Mouse (Mus musculus): ENCODE results near the gene Skint5. TPM values are rescaled to one million over a fixed set of nuclear protein-coding genes. Genes with fewer than 3 reads are reported as not detected.
"Not testable (repeated sequence)": the region's sequence is repeated elsewhere in the genome, so short reads cannot be mapped to it uniquely, and the experiment has no call there.

Gene Skint5
- not detected in 2 replicates for polyA plus RNA-seq (2015; fragmentation: Nextera tagmentation; extraction: Ambion mirVana)

DNA sequence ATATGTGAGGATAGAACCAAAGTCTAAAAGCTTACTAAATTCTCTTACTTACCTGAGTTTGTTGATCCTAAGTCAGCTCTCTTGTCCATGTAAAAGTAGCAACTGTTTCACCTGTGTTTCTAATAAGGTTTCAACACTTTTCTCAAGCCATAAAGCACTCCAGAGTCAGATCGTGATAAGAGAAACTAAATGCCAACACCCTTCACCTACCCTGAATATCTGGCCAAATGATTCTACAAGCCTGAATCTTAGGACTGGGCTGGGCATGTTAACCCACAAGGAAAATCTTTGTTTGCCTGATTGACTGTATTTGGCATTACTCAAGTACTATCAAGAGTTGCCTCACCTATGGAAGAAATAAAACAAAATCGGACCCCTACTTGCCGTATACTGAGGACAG lies at the start of gene Skint5:
TSS of gene Skint5 (minus strand) at position 101 of the 400 bp plus-strand sequence.
- Histone ChIP-seq H3K9ac (ENCODE audit: low read length) (no peak within 1 kb of the TSS), H3K36me3 (ENCODE audit: control insufficient read depth, insufficient read depth, low read length) (no peaks in the 10 kb centered on the region), H3K27ac (ENCODE audit: low read length) (no peak within 1 kb of the TSS), H3K4me3 (replicated peaks; ENCODE audit: low read length) (no peak within 1 kb of the TSS), H3K27me3 (ENCODE audit: control insufficient read depth, insufficient read depth, low read length) (no peaks in the 10 kb centered on the region), H3K4me2 (ENCODE audit: low read depth, low read length) (no peak within 1 kb of the TSS), H3K4me1 (ENCODE audit: control insufficient read depth, insufficient read depth, low read length) (no peaks in the 10 kb centered on the region), H3K9me3 (replicated peaks; ENCODE audit: control insufficient read depth, low read length) (no peaks in the 10 kb centered on the region)
- 87% methylated on average over 3 of the region's 3 CpGs for WGBS
- ATAC-seq (ENCODE audit: insufficient read depth, low FRiP score), result no peak

DNA sequence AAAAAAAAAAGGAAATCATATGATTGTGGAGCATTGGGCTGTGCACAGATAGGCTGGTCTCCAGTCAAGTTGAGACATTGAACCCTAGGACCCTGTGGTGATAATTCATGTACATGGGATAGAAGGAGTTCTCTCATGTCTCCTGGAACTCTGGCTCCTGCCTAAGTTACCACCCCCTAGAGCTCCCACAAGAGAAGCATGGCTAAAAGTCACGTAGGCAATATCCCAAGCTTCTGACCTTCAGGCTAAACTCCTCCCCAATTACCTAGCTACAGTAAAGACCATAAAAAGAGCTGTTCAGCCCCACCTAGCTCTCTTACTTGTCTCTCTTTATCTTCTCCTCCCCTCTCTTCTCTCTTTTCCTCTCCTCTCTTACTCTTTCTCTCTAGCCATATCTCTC lies 42.0 kb downstream of the Skint5 start:
- Histone ChIP-seq H3K4me1 (ENCODE audit: control insufficient read depth, insufficient read depth, low read length) (no peaks in the 10 kb centered on the region), H3K4me2 (ENCODE audit: low read depth, low read length) (no peak overlapping the region), H3K9me3 (replicated peaks; ENCODE audit: control insufficient read depth, low read length) (no peaks in the 10 kb centered on the region), H3K36me3 (ENCODE audit: control insufficient read depth, insufficient read depth, low read length) (no peaks in the 10 kb centered on the region), H3K27me3 (ENCODE audit: control insufficient read depth, insufficient read depth, low read length) (no peaks in the 10 kb centered on the region), H3K27ac (ENCODE audit: low read length) (no peak overlapping the region), H3K9ac (ENCODE audit: low read length) (no peak overlapping the region), H3K4me3 (replicated peaks; ENCODE audit: low read length) (no peak overlapping the region)
- 65% methylated on average over 1 of the region's 1 CpGs for WGBS
- ATAC-seq (ENCODE audit: insufficient read depth, low FRiP score), result no peak

DNA sequence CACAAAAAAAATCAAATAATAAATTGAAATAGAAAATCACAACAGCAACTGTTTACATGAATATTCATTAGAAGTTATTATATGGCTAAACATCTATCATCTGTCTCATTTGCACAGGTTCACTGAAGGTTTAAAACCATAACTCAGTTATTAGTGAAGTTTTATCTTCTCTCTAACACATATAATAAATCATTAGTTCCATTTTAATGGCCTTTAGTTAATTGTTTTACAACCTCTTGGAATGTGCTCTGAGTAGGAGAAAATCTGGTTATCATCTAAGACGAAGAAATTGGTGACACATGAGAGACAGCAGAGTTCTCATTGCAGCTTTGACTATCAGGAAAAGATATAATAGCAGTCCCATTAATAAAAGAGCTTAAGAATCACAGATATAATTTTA lies 235.1 kb downstream of the Skint5 start:
- 55% methylated on average over 1 of the region's 1 CpGs for WGBS
- no peaks in the 10 kb centered on the region for H3K4me1 ChIP-seq (ENCODE audit: control insufficient read depth, insufficient read depth, low read length)

DNA sequence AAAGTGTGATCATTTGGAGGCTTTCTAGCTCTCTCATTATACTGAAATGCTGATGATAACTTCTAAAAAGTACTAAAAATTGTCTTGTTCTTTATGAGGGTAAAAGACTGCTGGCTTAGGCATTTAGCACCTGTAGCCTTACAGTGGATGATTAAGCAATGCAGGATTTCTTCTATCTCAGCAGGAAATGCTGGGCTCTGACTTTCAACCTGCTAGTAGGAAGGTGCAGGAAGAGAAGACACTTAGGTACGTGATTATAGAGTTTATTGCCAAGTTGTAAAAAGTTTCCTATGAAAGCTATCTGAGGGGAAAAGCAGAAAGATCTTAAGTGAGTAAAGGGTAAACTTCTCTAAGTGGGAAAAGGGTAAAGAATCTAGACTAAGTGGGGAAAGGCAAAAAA lies 235.6 kb downstream of the Skint5 start:
- no peak for ATAC-seq (ENCODE audit: insufficient read depth, low FRiP score)
- Histone ChIP-seq H3K27me3 (ENCODE audit: control insufficient read depth, insufficient read depth, low read length) (no peaks in the 10 kb centered on the region), H3K4me3 (replicated peaks; ENCODE audit: low read length) (no peak overlapping the region), H3K4me1 (ENCODE audit: control insufficient read depth, insufficient read depth, low read length) (no peaks in the 10 kb centered on the region), H3K36me3 (ENCODE audit: control insufficient read depth, insufficient read depth, low read length) (no peaks in the 10 kb centered on the region), H3K27ac (ENCODE audit: low read length) (no peak overlapping the region), H3K9me3 (replicated peaks; ENCODE audit: control insufficient read depth, low read length) (no peaks in the 10 kb centered on the region), H3K4me2 (ENCODE audit: low read depth, low read length) (no peak overlapping the region), H3K9ac (ENCODE audit: low read length) (no peak overlapping the region)
- WGBS, result 58% methylated on average over 1 of the region's 1 CpGs

More for the DNA sequence above, 235.1 kb downstream of the Skint5 start:
- H3K36me3 ChIP-seq (ENCODE audit: control insufficient read depth, insufficient read depth, low read length), result no peaks in the 10 kb centered on the region
- H3K4me2 ChIP-seq (ENCODE audit: low read depth, low read length), result no peak overlapping the region
- no peak overlapping the region for H3K27ac ChIP-seq (ENCODE audit: low read length)
- H3K9me3 ChIP-seq (replicated peaks; ENCODE audit: control insufficient read depth, low read length), result no peaks in the 10 kb centered on the region
- H3K27me3 ChIP-seq (ENCODE audit: control insufficient read depth, insufficient read depth, low read length), result no peaks in the 10 kb centered on the region
- H3K4me3 ChIP-seq (replicated peaks; ENCODE audit: low read length), result no peak overlapping the region
- no peak for ATAC-seq (ENCODE audit: insufficient read depth, low FRiP score)
- no peak overlapping the region for H3K9ac ChIP-seq (ENCODE audit: low read length)

DNA sequence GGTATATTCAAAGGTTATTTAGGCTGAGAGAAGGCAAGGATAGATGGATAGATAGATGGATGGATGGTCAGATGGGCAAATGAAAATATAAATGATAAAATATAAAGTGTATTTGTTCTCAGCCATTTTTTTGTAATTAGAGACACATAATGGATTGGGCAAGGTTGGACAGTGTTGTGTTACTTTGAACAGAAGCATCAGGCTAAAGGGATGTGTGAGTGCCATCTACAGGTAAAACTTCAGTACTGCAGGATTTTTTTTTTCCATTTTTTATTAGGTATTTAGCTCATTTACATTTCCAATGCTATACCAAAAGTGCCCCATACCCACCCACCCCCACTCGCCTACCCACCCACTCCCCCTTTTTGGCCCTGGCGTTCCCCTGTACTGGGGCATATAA lies 551.1 kb downstream of the Skint5 start:
- H3K4me2 ChIP-seq (ENCODE audit: low read depth, low read length); H3K9me3 ChIP-seq (replicated peaks; ENCODE audit: control insufficient read depth, low read length); ATAC-seq (ENCODE audit: insufficient read depth, low FRiP score); H3K27ac ChIP-seq (ENCODE audit: low read length); H3K4me3 ChIP-seq (replicated peaks; ENCODE audit: low read length); H3K27me3 ChIP-seq (ENCODE audit: control insufficient read depth, insufficient read depth, low read length); H3K4me1 ChIP-seq (ENCODE audit: control insufficient read depth, insufficient read depth, low read length); H3K36me3 ChIP-seq (ENCODE audit: control insufficient read depth, insufficient read depth, low read length); H3K9ac ChIP-seq (ENCODE audit: low read length): not testable (repeated sequence)
- 77% methylated on average over 2 of the region's 2 CpGs for WGBS

Other genes with a start within 250 kb of the Skint5 start
- gene Skint11, start 163.9 kb upstream of the Skint5 start, polyA plus RNA-seq (2015; fragmentation: Nextera tagmentation; extraction: Ambion mirVana), result not detected in 2 replicates

Data from stomach, embryonic 16.5 days (tissue).